Mouse (Mus musculus) spleen, adult 18-20 months (tissue): Measurements from ENCODE around the gene Rab23.
"Not testable (repeated sequence)": the region's sequence is repeated elsewhere in the genome, so short reads cannot be mapped to it uniquely, and the experiment has no call there.

ENCODE experiments used
- DNase-seq, 2 experiments: peaks; one replicate each; pipeline ENCODE4 v3.0.0; 2022; ENCODE audit warnings: mixed read lengths in 2 of 2

The Rab23 gene

DNA sequence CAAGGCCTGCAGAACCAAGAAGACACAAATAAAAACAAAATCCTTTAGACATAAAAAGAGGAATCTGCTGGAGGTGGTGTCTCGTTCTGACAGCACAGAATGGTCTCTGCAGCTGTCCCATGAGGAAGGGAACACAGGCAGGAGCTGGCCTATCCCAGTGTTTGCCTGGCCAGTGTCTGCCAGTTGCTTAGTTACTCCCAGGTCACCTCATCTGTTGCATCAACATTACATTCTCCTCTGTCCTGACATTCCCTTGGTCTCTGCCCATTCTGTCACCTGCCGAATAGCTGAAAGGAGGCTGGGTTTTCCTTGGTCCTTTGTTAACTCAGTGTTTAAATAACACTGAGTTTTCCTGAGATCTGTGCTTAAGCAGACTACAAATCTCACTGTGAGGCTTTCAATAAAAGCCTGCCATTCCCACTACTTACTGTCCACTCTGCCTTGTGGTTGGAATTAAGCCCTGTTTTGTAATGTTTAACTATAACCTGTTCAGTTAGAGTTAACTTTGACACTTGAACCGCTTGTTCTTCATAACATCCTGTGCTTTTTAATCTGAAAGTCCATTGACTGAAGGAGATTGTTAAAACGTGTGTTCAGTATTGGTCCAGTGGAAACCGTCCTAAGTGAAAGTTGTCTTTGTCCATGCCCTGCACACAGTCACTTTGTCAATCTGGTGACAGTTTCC is 14.5 kb downstream of the Rab23 start:
- DNase-seq: no peak

DNA sequence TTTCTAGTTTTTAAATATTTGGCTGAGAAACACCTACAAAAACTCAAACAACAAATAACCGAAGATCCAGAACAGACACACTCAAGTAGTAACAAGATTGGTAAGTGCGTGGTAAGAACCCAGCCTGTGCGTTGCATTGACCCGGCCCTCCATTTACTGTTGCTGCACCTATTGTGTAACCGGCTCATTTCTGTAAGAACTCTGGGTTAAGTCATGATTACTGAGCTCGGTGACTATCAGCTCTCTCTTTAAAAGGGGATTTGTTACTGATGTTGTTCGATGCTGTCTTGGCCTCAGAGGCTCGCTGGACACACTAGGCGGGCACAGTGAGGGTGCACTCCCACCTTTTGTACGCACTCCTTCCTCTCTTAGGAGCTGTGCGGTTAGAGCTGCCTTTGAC is 18.6 kb downstream of the Rab23 start:
- no peak for DNase-seq

- no peak for DNase-seq
Measured at GRCm38 (mm10) chr1:33738681-33739278, 19.1 kb downstream of the Rab23 start.

GRCm38 (mm10) chr1:33739302-33739701 is 19.6 kb downstream of the Rab23 start:
- peak; percentile 29 to 75 for DNase-seq

- DNase-seq: peak in 1 of 2 experiments; percentile 32
Measured at GRCm38 (mm10) chr1:33742903-33743302, 23.2 kb downstream of the Rab23 start.

GRCm38 (mm10) chr1:33744815-33745214 is 25.1 kb downstream of the Rab23 start:
- DNase-seq: not testable (repeated sequence)

GRCm38 (mm10) chr1:33745901-33746300 is 26.2 kb downstream of the Rab23 start:
- no peak for DNase-seq

DNA sequence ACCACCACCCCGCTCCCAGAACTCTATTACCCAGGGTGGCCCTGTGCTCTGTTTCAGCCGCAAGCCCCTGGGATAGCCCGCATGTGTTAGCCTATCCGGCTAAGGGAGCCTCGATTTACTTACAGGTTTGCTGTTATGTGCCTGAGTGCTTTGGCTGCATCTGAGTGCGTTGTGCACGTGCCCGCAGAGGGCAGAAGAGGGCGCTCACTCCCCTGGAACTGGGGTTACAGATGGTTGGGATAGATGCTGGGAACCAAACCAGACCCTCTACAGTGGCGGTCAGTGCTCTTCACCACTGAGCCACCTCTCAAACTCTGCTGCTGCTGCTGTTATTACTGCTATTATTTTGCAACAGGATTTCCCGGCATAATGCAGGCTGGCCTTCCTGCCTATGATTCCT is 29.4 kb downstream of the Rab23 start:
- no peak for DNase-seq

GRCm38 (mm10) chr1:33749709-33750108 is 30.0 kb downstream of the Rab23 start:
- not testable (repeated sequence) for DNase-seq

DNA sequence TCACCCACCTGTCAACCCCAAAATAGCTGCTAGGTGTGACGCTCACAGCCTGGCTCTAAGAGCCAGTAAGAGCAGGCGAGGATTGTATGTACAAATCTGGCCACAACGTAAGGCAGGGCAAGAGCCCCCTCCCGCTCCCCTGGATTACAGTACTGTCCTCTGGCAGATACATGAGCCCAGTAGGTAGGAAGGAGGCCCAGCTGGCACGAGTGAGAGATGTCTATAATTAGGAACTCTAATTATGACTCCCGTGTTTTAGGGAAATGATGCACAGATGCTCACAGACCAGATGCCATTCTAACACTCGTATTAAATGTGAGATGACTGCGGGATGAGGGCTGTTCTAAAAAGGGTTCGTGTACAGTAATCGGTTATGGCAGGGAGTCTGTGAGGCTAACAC is 31.6 kb downstream of the Rab23 start:
- DNase-seq: no peak

GRCm38 (mm10) chr1:33754089-33754488 is 34.4 kb downstream of the Rab23 start:
- DNase-seq: no peak

DNA sequence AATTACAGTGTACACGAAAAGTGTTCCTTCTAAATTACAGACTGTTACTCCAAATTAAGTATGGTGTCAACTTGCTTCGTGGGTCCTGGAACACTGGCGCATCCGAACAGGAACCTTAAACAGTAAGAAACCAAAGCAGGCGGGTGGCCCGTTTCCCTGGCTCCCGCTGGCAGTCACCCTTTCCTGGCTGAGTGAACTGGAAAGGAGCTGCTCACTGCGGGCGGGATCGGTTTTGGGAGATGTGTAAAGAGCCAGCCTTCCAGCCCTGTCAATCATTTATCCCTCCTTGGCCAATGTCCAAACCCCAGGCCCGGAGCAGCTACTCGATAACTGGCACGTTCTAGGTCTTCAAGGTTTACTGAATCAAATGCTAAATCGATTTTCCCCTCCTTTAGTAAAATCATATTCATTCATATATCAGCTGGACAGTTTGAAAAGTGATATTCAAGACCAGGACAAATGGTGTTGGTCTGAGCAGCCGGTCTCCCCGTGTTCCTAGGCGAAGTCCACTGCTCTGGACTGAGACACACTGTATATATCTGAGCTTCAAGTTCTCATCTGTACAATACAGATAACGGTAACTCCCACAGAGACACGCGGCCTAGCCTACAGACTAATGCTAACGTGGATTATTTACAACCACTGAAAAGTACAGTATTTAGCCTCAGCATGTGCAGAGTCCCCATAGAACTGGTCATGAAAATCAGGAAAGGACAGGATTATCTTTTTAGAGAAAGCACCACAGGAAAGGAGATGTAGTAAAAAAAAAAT is 35.5 kb downstream of the Rab23 start:
- no peak for DNase-seq

- DNase-seq: no peak
Measured at GRCm38 (mm10) chr1:33755799-33756198, 36.1 kb downstream of the Rab23 start.

- DNase-seq: no peak
Measured at GRCm38 (mm10) chr1:33756258-33757032, 36.8 kb downstream of the Rab23 start.

- DNase-seq: no peak
Measured at GRCm38 (mm10) chr1:33757033-33757413, 37.3 kb downstream of the Rab23 start.

DNA sequence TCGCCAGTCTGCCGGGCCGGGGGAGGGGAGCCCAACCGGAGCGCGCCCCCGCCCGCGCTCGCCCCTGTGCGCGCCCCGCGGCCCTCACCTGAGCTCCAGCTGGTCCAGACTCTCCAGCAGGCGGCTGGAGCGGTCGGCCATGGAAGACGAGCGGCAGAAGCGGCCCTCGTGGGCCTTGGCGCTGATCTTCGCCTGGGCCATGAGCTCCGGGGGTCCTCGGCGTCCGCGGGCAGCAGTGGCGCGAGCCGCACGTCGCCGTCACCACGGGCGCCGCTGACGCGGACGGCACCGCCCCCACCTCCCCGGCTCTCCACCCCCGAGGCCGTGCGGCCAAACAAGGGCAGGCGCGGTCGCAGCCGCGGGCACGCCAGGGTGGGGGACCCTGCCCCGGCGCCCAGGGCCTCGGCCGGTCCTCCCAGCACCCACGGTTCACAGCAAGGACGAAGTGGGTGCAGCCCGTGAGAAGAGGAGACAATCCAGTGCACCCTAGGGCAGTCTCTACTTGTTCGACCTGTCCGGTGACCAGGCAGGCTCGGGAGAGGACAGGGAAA is 37.9 kb downstream of the Rab23 start, which contains the start of gene Bag2:
TSS of gene Bag2 (minus strand) at position 305 of the 551 bp plus-strand sequence.
- peak; percentile 20 to 50 for DNase-seq

GRCm38 (mm10) chr1:33758488-33758887 is 38.8 kb downstream of the Rab23 start:
- no peak for DNase-seq

DNA sequence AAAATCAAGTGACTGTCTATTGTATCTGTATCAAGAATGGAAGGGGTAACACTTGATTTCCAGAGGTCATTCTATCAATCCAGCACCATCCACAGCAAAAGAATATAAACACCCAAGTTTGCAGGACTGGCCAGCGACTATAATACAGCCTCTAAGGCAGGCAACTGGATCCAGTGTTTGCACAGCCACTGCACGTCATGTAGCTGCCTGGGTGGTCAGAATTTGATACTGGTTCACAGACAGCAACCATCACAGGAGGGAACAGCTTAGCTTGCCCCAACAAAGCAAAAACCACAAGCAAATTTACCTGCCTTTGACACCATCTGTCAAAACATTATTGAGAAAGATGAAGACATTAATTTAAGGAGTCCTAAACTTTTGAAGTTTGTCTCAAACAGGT is 44.1 kb downstream of the Rab23 start:
- DNase-seq: no peak

GRCm38 (mm10) chr1:33765468-33766080 is 45.9 kb downstream of the Rab23 start:
- DNase-seq: no peak

GRCm38 (mm10) chr1:33766520-33767508 is 47.1 kb downstream of the Rab23 start:
- DNase-seq: no peak
